Mouse (Mus musculus) erythroblast, embryonic 14.5 days (primary cell): Measurements from ENCODE around the gene Kifc3. TPM values are rescaled to one million over a fixed set of nuclear protein-coding genes. Genes with fewer than 3 reads are reported as not detected.

ENCODE experiments used
- H3K27me3 ChIP-seq: 2 replicates; pipeline ENCODE4 v1.6.1; 2012; ENCODE audit warnings: inconsistent platforms; ENCODE audit not compliant: control insufficient read depth
- H3K36me3 ChIP-seq: 2 replicates; pipeline ENCODE4 v1.6.1; 2012; ENCODE audit warnings: mild to moderate bottlenecking, inconsistent platforms; ENCODE audit not compliant: control insufficient read depth
- H3K4me1 ChIP-seq: 2 replicates; pipeline ENCODE4 v1.6.1; 2012; ENCODE audit warnings: inconsistent platforms; ENCODE audit not compliant: control insufficient read depth
- H3K4me3 ChIP-seq: replicated peaks from 2 replicates; pipeline ENCODE3; 2012; ENCODE audit warnings: moderate library complexity, mild to moderate bottlenecking, inconsistent platforms
- H3K9me3 ChIP-seq: 2 replicates; pipeline ENCODE4 v1.6.1; 2012; ENCODE audit warnings: low read length, inconsistent platforms, mixed read lengths; ENCODE audit not compliant: control insufficient read depth
- GATA1 ChIP-seq: IDR thresholded peaks from 2 replicates; pipeline ENCODE4 v1.6.1; 2012; ENCODE audit warnings: low read length, inconsistent platforms, mixed read lengths
- TAL1 ChIP-seq: IDR thresholded peaks from 3 replicates; pipeline ENCODE4 v1.6.1; 2012; ENCODE audit warnings: low read length, inconsistent platforms, mixed read lengths
- polyA plus RNA-seq: library from polyadenylated mRNA; stranded (reverse); fragments of >175 nt; gene quantifications from 2 replicates; pipeline ENCODE4 v1.2.3, GENCODE M21; 2012

Gene Kifc3
- polyA plus RNA-seq, 1 experiment = 0.04 TPM

GRCm38 (mm10) chr8:95185104-95185503 is 17.5 kb downstream of the Kifc3 start:
- H3K4me1 ChIP-seq = peaks cover 5% of the 10 kb centered on the region; the same call in 1 of the 2 replicates
- H3K36me3 ChIP-seq = no peaks in the 10 kb centered on the region
- no peaks in the 10 kb centered on the region for H3K27me3 ChIP-seq
- H3K9me3 ChIP-seq = no peaks in the 10 kb centered on the region
- H3K4me3 ChIP-seq = no peak overlapping the region
- no peak for TF ChIP-seq TAL1
- no peak for TF ChIP-seq GATA1

GRCm38 (mm10) chr8:95184171-95184570 is 18.4 kb downstream of the Kifc3 start:
- Histone ChIP-seq H3K9me3 (no peaks in the 10 kb centered on the region), H3K36me3 (no peaks in the 10 kb centered on the region), H3K4me3 (no peak overlapping the region), H3K4me1 (peaks cover 5% of the 10 kb centered on the region; the same call in 1 of the 2 replicates), H3K27me3 (no peaks in the 10 kb centered on the region)
- TF ChIP-seq TAL1 (no peak), GATA1 (no peak)

- Histone ChIP-seq H3K4me1 (peaks cover 5% of the 10 kb centered on the region; the same call in 1 of the 2 replicates), H3K4me3 (no peak overlapping the region), H3K9me3 (no peaks in the 10 kb centered on the region), H3K36me3 (no peaks in the 10 kb centered on the region), H3K27me3 (no peaks in the 10 kb centered on the region)
- TF ChIP-seq GATA1 (no peak), TAL1 (no peak)
Observed at GRCm38 (mm10) chr8:95181850-95182249, 20.8 kb downstream of the Kifc3 start.

- Histone ChIP-seq H3K4me1 (peaks cover 5% of the 10 kb centered on the region; the same call in 1 of the 2 replicates), H3K27me3 (no peaks in the 10 kb centered on the region), H3K9me3 (no peaks in the 10 kb centered on the region), H3K4me3 (no peak overlapping the region), H3K36me3 (no peaks in the 10 kb centered on the region)
- TF ChIP-seq GATA1 (no peak), TAL1 (no peak)
Observed at GRCm38 (mm10) chr8:95178191-95178590, 24.4 kb downstream of the Kifc3 start.

- H3K27me3 ChIP-seq = no peaks in the 10 kb centered on the region
- H3K36me3 ChIP-seq = no peaks in the 10 kb centered on the region
- H3K9me3 ChIP-seq = no peaks in the 10 kb centered on the region
- peaks cover 4% of the 10 kb centered on the region; the same call in 1 of the 2 replicates for H3K4me1 ChIP-seq
- TF ChIP-seq TAL1 = no peak
- TF ChIP-seq GATA1 = no peak
- H3K4me3 ChIP-seq = no peak overlapping the region
Observed at GRCm38 (mm10) chr8:95176985-95177384, 25.6 kb downstream of the Kifc3 start.

- no peaks in the 10 kb centered on the region for H3K9me3 ChIP-seq
- no peaks in the 10 kb centered on the region for H3K36me3 ChIP-seq
- no peaks in the 10 kb centered on the region for H3K27me3 ChIP-seq
- no peak for TF ChIP-seq GATA1
- no peak for TF ChIP-seq TAL1
- no peak overlapping the region for H3K4me3 ChIP-seq
- H3K4me1 ChIP-seq = no peaks in the 10 kb centered on the region
Observed at GRCm38 (mm10) chr8:95175808-95176207, 26.8 kb downstream of the Kifc3 start.

- TF ChIP-seq TAL1 = no peak
- Histone ChIP-seq H3K4me3 (no peak overlapping the region), H3K4me1 (no peaks in the 10 kb centered on the region), H3K27me3 (no peaks in the 10 kb centered on the region), H3K9me3 (no peaks in the 10 kb centered on the region), H3K36me3 (no peaks in the 10 kb centered on the region)
Observed at GRCm38 (mm10) chr8:95175306-95175705, 27.3 kb downstream of the Kifc3 start.

- TF ChIP-seq GATA1 = no peak
- TF ChIP-seq TAL1 = no peak
- H3K36me3 ChIP-seq = no peaks in the 10 kb centered on the region
- H3K4me3 ChIP-seq = no peak overlapping the region
- H3K9me3 ChIP-seq = no peaks in the 10 kb centered on the region
- H3K27me3 ChIP-seq = no peaks in the 10 kb centered on the region
- H3K4me1 ChIP-seq = no peaks in the 10 kb centered on the region
Observed at GRCm38 (mm10) chr8:95172433-95172832, 30.2 kb downstream of the Kifc3 start.

GRCm38 (mm10) chr8:95167726-95168125 is 34.9 kb downstream of the Kifc3 start:
- Histone ChIP-seq H3K4me1 (no peaks in the 10 kb centered on the region), H3K27me3 (no peaks in the 10 kb centered on the region), H3K9me3 (no peaks in the 10 kb centered on the region)

GRCm38 (mm10) chr8:95166400-95166799 is 36.2 kb downstream of the Kifc3 start:
- H3K36me3 ChIP-seq = no peaks in the 10 kb centered on the region
- no peaks in the 10 kb centered on the region for H3K4me1 ChIP-seq
- H3K9me3 ChIP-seq = no peaks in the 10 kb centered on the region
- H3K4me3 ChIP-seq = no peak overlapping the region
- H3K27me3 ChIP-seq = no peaks in the 10 kb centered on the region
- TF ChIP-seq TAL1 (no peak), GATA1 (no peak)

More at GRCm38 (mm10) chr8:95167726-95168125, 34.9 kb downstream of the Kifc3 start:
- TF ChIP-seq TAL1 (no peak), GATA1 (no peak)
- H3K4me3 ChIP-seq = no peak overlapping the region
- no peaks in the 10 kb centered on the region for H3K36me3 ChIP-seq
